Mouse (Mus musculus) heart, embryonic 11.5 days (tissue): ENCODE measurements around the gene Rps5. TPM values are rescaled to one million over a fixed set of nuclear protein-coding genes. Genes with fewer than 3 reads are reported as not detected.
A peak's percentile ranks its signal among the peaks of the same experiment; 100 is the strongest.

ENCODE experiments used
- ATAC-seq: fragments of 200-750 bp; cut with Nextera tagmentation; replicated peaks from 2 replicates; pipeline ENCODE4 v1.8.0; 2017; ENCODE audit warnings: moderate library complexity; ENCODE audit not compliant: insufficient number of reproducible peaks, low FRiP score, low TSS enrichment
- H3K27ac ChIP-seq: fragments of 300-500 bp; sonication (generic); 2 replicates; pipeline ENCODE4 v1.5.1; 2014; ENCODE audit warnings: mild to moderate bottlenecking, low read depth, low read length
- H3K27me3 ChIP-seq: fragments of 300-500 bp; sonication (generic); 2 replicates; pipeline ENCODE4 v1.6.1; 2014; ENCODE audit warnings: mild to moderate bottlenecking, low read length, mixed read lengths; ENCODE audit not compliant: control insufficient read depth, insufficient read depth
- H3K36me3 ChIP-seq: fragments of 300-500 bp; sonication (generic); 2 replicates; pipeline ENCODE4 v1.6.1; 2014; ENCODE audit warnings: mild to moderate bottlenecking, low read length, moderate library complexity, mixed read lengths; ENCODE audit not compliant: control insufficient read depth, insufficient read depth
- H3K4me1 ChIP-seq: fragments of 300-500 bp; sonication (generic); 2 replicates; pipeline ENCODE4 v1.6.1; 2014; ENCODE audit warnings: low read length; ENCODE audit not compliant: control insufficient read depth, insufficient read depth
- H3K4me2 ChIP-seq: fragments of 300-500 bp; sonication (generic); 2 replicates; pipeline ENCODE4 v1.6.1; 2014; ENCODE audit warnings: mild to moderate bottlenecking, moderate library complexity
- H3K4me3 ChIP-seq: fragments of 300-500 bp; sonication (generic); 2 replicates; pipeline ENCODE4 v1.5.1; 2014; ENCODE audit warnings: low read depth, low read length
- H3K9ac ChIP-seq: fragments of 300-500 bp; sonication (generic); 2 replicates; pipeline ENCODE4 v1.6.1; 2014; ENCODE audit warnings: mild to moderate bottlenecking, low read depth, low read length, moderate library complexity
- H3K9me3 ChIP-seq: fragments of 300-500 bp; sonication (generic); replicated peaks from 2 replicates; pipeline ENCODE4 v1.6.1; 2016; ENCODE audit warnings: low read length; ENCODE audit not compliant: control insufficient read depth
- WGBS: fragments of 180-500 bp; shearing (Covaris S2); extraction: QIAGEN DNeasy Blood & Tissue Kit; methylation state at CpG from one replicate; pipeline ENCODE4 v1.1.7; 2014; ENCODE audit not compliant: insufficient replicate concordance; 5-methylcytosine and 5-hydroxymethylcytosine counted together
- polyA plus RNA-seq: library from polyadenylated mRNA; unstranded; fragments of >200 nt; fragmentation: Nextera tagmentation; extraction: Ambion mirVana; gene quantifications from 2 replicates; pipeline ENCODE4 v1.2.1, GENCODE M21; 2014

Gene Rps5
- polyA plus RNA-seq, 1 experiment from 2014 or later, result 704 TPM

GRCm38 (mm10) chr7:12891334-12891733, 30.8 kb upstream of the Rps5 start:
- 96% methylated on average over 1 of the region's 1 CpGs for WGBS

GRCm38 (mm10) chr7:12897655-12898410, 24.3 kb upstream of the Rps5 start, which contains the start of gene Zscan22:
Zscan22 (plus strand) TSS chr7:12897815.
- H3K9ac ChIP-seq, result peak within 1 kb of the TSS; percentile 81
- WGBS, result 4% methylated on average over 36 of the region's 36 CpGs
- no peak within 1 kb of the TSS for H3K27ac ChIP-seq
- ATAC-seq, result peak; percentile 95
- H3K36me3 ChIP-seq, result no peaks in the 10 kb centered on the region
- H3K4me2 ChIP-seq, result peak within 1 kb of the TSS; percentile 61
- H3K9me3 ChIP-seq, result no peaks in the 10 kb centered on the region
- no peaks in the 10 kb centered on the region for H3K27me3 ChIP-seq
- H3K4me3 ChIP-seq, result peak within 1 kb of the TSS; percentile 76
- no peaks in the 10 kb centered on the region for H3K4me1 ChIP-seq

More at GRCm38 (mm10) chr7:12891334-12891733, 30.8 kb upstream of the Rps5 start:
- H3K27ac ChIP-seq, result no peak overlapping the region
- H3K4me1 ChIP-seq, result no peaks in the 10 kb centered on the region
- no peaks in the 10 kb centered on the region for H3K9me3 ChIP-seq
- no peak for ATAC-seq
- no peak overlapping the region for H3K4me3 ChIP-seq
- H3K9ac ChIP-seq, result no peak overlapping the region
- H3K4me2 ChIP-seq, result no peak overlapping the region
- no peaks in the 10 kb centered on the region for H3K27me3 ChIP-seq
- peaks cover 20% of the 10 kb centered on the region for H3K36me3 ChIP-seq

- ATAC-seq, result no peak
- Histone ChIP-seq H3K27ac (no peak overlapping the region), H3K4me2 (no peak overlapping the region), H3K4me3 (no peak overlapping the region), H3K4me1 (no peaks in the 10 kb centered on the region), H3K36me3 (peaks cover 3% of the 10 kb centered on the region), H3K9me3 (no peaks in the 10 kb centered on the region), H3K9ac (no peak overlapping the region), H3K27me3 (no peaks in the 10 kb centered on the region)
- WGBS, result 94% methylated on average over 5 of the region's 5 CpGs
Observed at GRCm38 (mm10) chr7:12901517-12901916, 20.6 kb upstream of the Rps5 start.

DNA sequence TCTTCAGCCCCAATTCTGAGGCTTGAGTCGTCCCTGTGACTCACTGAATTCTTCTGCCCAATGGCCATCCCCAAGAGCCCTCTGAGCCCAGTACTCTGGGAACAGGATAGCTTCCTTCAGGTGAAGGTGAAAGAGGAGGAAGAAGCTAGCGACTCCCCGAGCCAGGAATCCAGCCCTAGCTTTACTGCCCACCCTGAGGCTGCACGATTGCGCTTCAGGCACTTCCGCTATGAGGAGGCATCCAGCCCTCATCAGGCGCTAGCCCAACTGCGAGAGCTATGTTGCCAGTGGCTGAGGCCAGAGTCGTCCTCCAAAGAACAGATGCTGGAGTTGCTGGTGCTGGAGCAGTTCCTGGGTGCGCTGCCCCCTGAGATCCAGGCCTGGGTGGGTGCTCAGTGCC, 18.5 kb upstream of the Rps5 start:
- Histone ChIP-seq H3K9me3 (no peaks in the 10 kb centered on the region), H3K36me3 (peaks cover 8% of the 10 kb centered on the region), H3K4me2 (peak overlapping the region; percentile 35), H3K27me3 (no peaks in the 10 kb centered on the region), H3K27ac (no peak overlapping the region), H3K4me3 (no peak overlapping the region), H3K4me1 (no peaks in the 10 kb centered on the region), H3K9ac (no peak overlapping the region)
- no peak for ATAC-seq
- 57% methylated on average over 10 of the region's 10 CpGs for WGBS

GRCm38 (mm10) chr7:12905146-12905545, 16.9 kb upstream of the Rps5 start:
- H3K9me3 ChIP-seq, result no peaks in the 10 kb centered on the region
- no peak overlapping the region for H3K9ac ChIP-seq
- 83% methylated on average over 1 of the region's 1 CpGs for WGBS
- H3K4me1 ChIP-seq, result 0 out of 2 replicates have a peak, but pooled peaks cover 2% of the 10 kb centered on the region
- H3K4me2 ChIP-seq, result no peak overlapping the region
- H3K36me3 ChIP-seq, result peaks cover 8% of the 10 kb centered on the region
- no peak overlapping the region for H3K27ac ChIP-seq
- ATAC-seq, result no peak
- no peaks in the 10 kb centered on the region for H3K27me3 ChIP-seq
- H3K4me3 ChIP-seq, result no peak overlapping the region

DNA sequence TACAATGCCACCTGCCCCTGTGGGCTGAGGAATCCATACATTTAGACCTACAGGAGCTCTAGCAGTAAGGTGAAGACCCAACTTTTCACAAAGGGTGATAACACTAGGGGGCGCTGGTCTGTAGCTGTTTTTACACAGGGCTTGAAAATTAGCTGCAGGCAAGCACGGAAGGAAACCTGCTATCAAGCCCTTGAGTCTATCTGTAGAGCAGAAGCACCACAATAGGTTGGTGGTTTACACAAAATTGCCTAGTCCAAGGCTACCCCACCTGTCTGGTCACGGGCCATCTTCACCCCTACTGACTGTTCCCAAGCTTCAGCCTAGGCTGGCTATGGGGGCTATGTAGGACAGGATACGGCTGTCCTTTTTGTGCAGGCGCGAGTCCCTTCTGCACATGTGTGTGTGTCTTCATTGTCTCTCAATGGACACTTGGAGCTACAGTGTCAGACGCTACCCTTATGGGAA, 12.6 kb upstream of the Rps5 start:
- Histone ChIP-seq H3K27me3 (no peaks in the 10 kb centered on the region), H3K4me3 (peak overlapping the region; percentile 57), H3K9ac (peak overlapping the region; percentile 75; the same call in 1 of the 2 replicates), H3K36me3 (peaks cover 8% of the 10 kb centered on the region), H3K27ac (peak overlapping the region; percentile 92), H3K4me2 (peak overlapping the region; percentile 77), H3K9me3 (no peaks in the 10 kb centered on the region), H3K4me1 (0 out of 2 replicates have a peak, but pooled peaks cover 2% of the 10 kb centered on the region)
- peak; percentile 44 for ATAC-seq
- WGBS, result 31% methylated on average over 7 of the region's 7 CpGs

GRCm38 (mm10) chr7:12910181-12910668, 11.9 kb upstream of the Rps5 start:
- Histone ChIP-seq H3K36me3 (peaks cover 8% of the 10 kb centered on the region), H3K27me3 (no peaks in the 10 kb centered on the region), H3K4me2 (peak overlapping the region; percentile 77), H3K4me3 (peak overlapping the region; percentile 57), H3K9ac (peak overlapping the region; percentile 75), H3K9me3 (no peaks in the 10 kb centered on the region), H3K27ac (peak overlapping the region; percentile 92), H3K4me1 (0 out of 2 replicates have a peak, but pooled peaks cover 2% of the 10 kb centered on the region)
- WGBS, result 6% methylated on average over 19 of the region's 19 CpGs
- peak; percentile 70 for ATAC-seq

GRCm38 (mm10) chr7:12913556-12913955, 8.5 kb upstream of the Rps5 start:
- H3K9ac ChIP-seq, result no peak overlapping the region
- no peak overlapping the region for H3K27ac ChIP-seq
- H3K4me2 ChIP-seq, result no peak overlapping the region
- H3K27me3 ChIP-seq, result no peaks in the 10 kb centered on the region
- no peaks in the 10 kb centered on the region; the same call in 1 of the 2 replicates for H3K36me3 ChIP-seq
- ATAC-seq, result no peak
- H3K9me3 ChIP-seq, result no peaks in the 10 kb centered on the region
- H3K4me1 ChIP-seq, result 0 out of 2 replicates have a peak, but pooled peaks cover 2% of the 10 kb centered on the region
- H3K4me3 ChIP-seq, result no peak overlapping the region
